Mouse (Mus musculus): ENCODE measurements around the gene Gmppa. TPM values are rescaled to one million over a fixed set of nuclear protein-coding genes. Genes with fewer than 3 reads are reported as not detected.

Gmppa gene
- polyA plus RNA-seq (2015; fragmentation: Nextera tagmentation; extraction: Ambion mirVana): 40.2 and 53.0 TPM in 2 replicates

GRCm38 (mm10) chr1:75435475-75436328 is at the start of gene Gmppa:
TSS of gene Gmppa (plus strand) at chr1:75435930.

GRCm38 (mm10) chr1:75450314-75451005 is 14.7 kb downstream of the Gmppa start, which contains the start of gene Asic4:
TSS of gene Asic4 (plus strand) at chr1:75450436.

GRCm38 (mm10) chr1:75478916-75479634 is 43.3 kb downstream of the Gmppa start, which contains the start of the genes Chpf and Tmem198:
TSS of gene Chpf (minus strand) at chr1:75479307.
TSS of gene Tmem198 (plus strand) at chr1:75479532.

Other genes starting within 250 kb of the Gmppa start
- gene Ankzf1, start 243.8 kb upstream of the Gmppa start, polyA plus RNA-seq (2015; fragmentation: Nextera tagmentation; extraction: Ambion mirVana): 10.5 and 11.8 TPM in 2 replicates
- gene Atg9a, start 243.7 kb upstream of the Gmppa start, polyA plus RNA-seq (2015; fragmentation: Nextera tagmentation; extraction: Ambion mirVana): 29.1 and 34.9 TPM in 2 replicates
- 4.6 and 5.3 TPM in 2 replicates for gene Glb1l, start 225.1 kb upstream of the Gmppa start, polyA plus RNA-seq (2015; fragmentation: Nextera tagmentation; extraction: Ambion mirVana)
- gene Stk16, start 225.1 kb upstream of the Gmppa start, polyA plus RNA-seq (2015; fragmentation: Nextera tagmentation; extraction: Ambion mirVana): 43.6 and 48.1 TPM in 2 replicates
- gene Tuba4a, start 216.1 kb upstream of the Gmppa start, polyA plus RNA-seq (2015; fragmentation: Nextera tagmentation; extraction: Ambion mirVana): 163 and 207 TPM in 2 replicates
- not detected in 2 replicates for gene A630095N17Rik, start 203.8 kb upstream of the Gmppa start, polyA plus RNA-seq (2015; fragmentation: Nextera tagmentation; extraction: Ambion mirVana)
- gene Dnajb2, start 199.5 kb upstream of the Gmppa start, polyA plus RNA-seq (2015; fragmentation: Nextera tagmentation; extraction: Ambion mirVana): 27.1 and 28.1 TPM in 2 replicates
- 0.11 and 0.13 TPM in 2 replicates for gene Ptprn, start 171.4 kb upstream of the Gmppa start, polyA plus RNA-seq (2015; fragmentation: Nextera tagmentation; extraction: Ambion mirVana)
- gene Resp18, start 157.5 kb upstream of the Gmppa start, polyA plus RNA-seq (2015; fragmentation: Nextera tagmentation; extraction: Ambion mirVana): 0.21 TPM in 1 of 2 replicates, not detected in the other
- gene Dnpep, start 117.9 kb upstream of the Gmppa start, polyA plus RNA-seq (2015; fragmentation: Nextera tagmentation; extraction: Ambion mirVana): 103 and 105 TPM in 2 replicates
- gene Des, start 75.6 kb upstream of the Gmppa start, polyA plus RNA-seq (2015; fragmentation: Nextera tagmentation; extraction: Ambion mirVana): 2,318 and 2,325 TPM in 2 replicates
- gene Speg, start 60.6 kb upstream of the Gmppa start, polyA plus RNA-seq (2015; fragmentation: Nextera tagmentation; extraction: Ambion mirVana): 12.7 and 16.2 TPM in 2 replicates
- gene Asic4, start 14.5 kb downstream of the Gmppa start, polyA plus RNA-seq (2015; fragmentation: Nextera tagmentation; extraction: Ambion mirVana): 0.05 TPM in 1 of 2 replicates, not detected in the other
- gene Chpf, start 43.4 kb downstream of the Gmppa start, polyA plus RNA-seq (2015; fragmentation: Nextera tagmentation; extraction: Ambion mirVana): 23.4 and 28.6 TPM in 2 replicates
- 0.66 and 0.79 TPM in 2 replicates for gene Tmem198, start 43.6 kb downstream of the Gmppa start, polyA plus RNA-seq (2015; fragmentation: Nextera tagmentation; extraction: Ambion mirVana)
- gene Obsl1, start 70.5 kb downstream of the Gmppa start, polyA plus RNA-seq (2015; fragmentation: Nextera tagmentation; extraction: Ambion mirVana): 64.7 and 73.8 TPM in 2 replicates
- gene Inha, start 71.1 kb downstream of the Gmppa start, polyA plus RNA-seq (2015; fragmentation: Nextera tagmentation; extraction: Ambion mirVana): 12.4 and 13.5 TPM in 2 replicates
- 7.0 and 7.9 TPM in 2 replicates for gene Stk11ip, start 85.6 kb downstream of the Gmppa start, polyA plus RNA-seq (2015; fragmentation: Nextera tagmentation; extraction: Ambion mirVana)
- 12.3 and 14.0 TPM in 2 replicates for gene Slc4a3, start 110.3 kb downstream of the Gmppa start, polyA plus RNA-seq (2015; fragmentation: Nextera tagmentation; extraction: Ambion mirVana)